Mouse (Mus musculus) heart, embryonic 13.5 days (tissue): ENCODE results near the gene Runx1. TPM values are rescaled to one million over a fixed set of nuclear protein-coding genes. Genes with fewer than 3 reads are reported as not detected.

Experiments
- ATAC-seq: fragments of 200-750 bp; cut with Nextera tagmentation; 2 replicates; pipeline ENCODE4 v1.8.0; 2017; ENCODE audit warnings: moderate TSS enrichment; ENCODE audit not compliant: insufficient number of reproducible peaks, low FRiP score, low TSS enrichment; ENCODE audit errors: extremely low read depth
- H3K27ac ChIP-seq: fragments of 300-500 bp; sonication (generic); replicated peaks from 2 replicates; pipeline ENCODE4 v1.5.1; 2015; ENCODE audit warnings: moderate library complexity, mild to moderate bottlenecking, inconsistent platforms
- H3K27me3 ChIP-seq: fragments of 300-500 bp; sonication (generic); replicated peaks from 2 replicates; pipeline ENCODE4 v1.6.1; 2015; ENCODE audit warnings: mild to moderate bottlenecking, inconsistent platforms
- H3K36me3 ChIP-seq: fragments of 300-500 bp; sonication (generic); 2 replicates; pipeline ENCODE4 v1.6.1; 2015; ENCODE audit warnings: mild to moderate bottlenecking, inconsistent platforms
- H3K4me1 ChIP-seq: fragments of 300-500 bp; sonication (generic); 2 replicates; pipeline ENCODE4 v1.6.1; 2015; ENCODE audit warnings: inconsistent platforms
- H3K4me2 ChIP-seq: fragments of 300-500 bp; sonication (generic); 2 replicates; pipeline ENCODE4 v1.6.1; 2015; ENCODE audit warnings: inconsistent platforms, mild to moderate bottlenecking, moderate library complexity
- H3K4me3 ChIP-seq: fragments of 300-500 bp; sonication (generic); 2 replicates; pipeline ENCODE4 v1.5.1; 2015; ENCODE audit warnings: moderate library complexity, mild to moderate bottlenecking, inconsistent platforms
- H3K9ac ChIP-seq: fragments of 300-500 bp; sonication (generic); 2 replicates; pipeline ENCODE4 v1.6.1; 2015; ENCODE audit warnings: inconsistent platforms, mild to moderate bottlenecking, moderate library complexity
- H3K9me3 ChIP-seq: fragments of 300-500 bp; sonication (generic); 2 replicates; pipeline ENCODE4 v1.6.1; 2016; ENCODE audit warnings: inconsistent platforms
- WGBS: fragments of 180-500 bp; shearing (Covaris S2); methylation state at CpG from one replicate; pipeline ENCODE4 v1.1.7; 2015; ENCODE audit warnings: mixed read lengths; 5-methylcytosine and 5-hydroxymethylcytosine counted together
- polyA plus RNA-seq: library from polyadenylated mRNA; unstranded; fragments of >200 nt; fragmentation: Nextera tagmentation; extraction: Ambion mirVana; gene quantifications from 2 replicates; pipeline ENCODE4 v1.2.1, GENCODE M21; 2015

The Runx1 gene
- 1.1 TPM in 2 replicates for polyA plus RNA-seq

DNA sequence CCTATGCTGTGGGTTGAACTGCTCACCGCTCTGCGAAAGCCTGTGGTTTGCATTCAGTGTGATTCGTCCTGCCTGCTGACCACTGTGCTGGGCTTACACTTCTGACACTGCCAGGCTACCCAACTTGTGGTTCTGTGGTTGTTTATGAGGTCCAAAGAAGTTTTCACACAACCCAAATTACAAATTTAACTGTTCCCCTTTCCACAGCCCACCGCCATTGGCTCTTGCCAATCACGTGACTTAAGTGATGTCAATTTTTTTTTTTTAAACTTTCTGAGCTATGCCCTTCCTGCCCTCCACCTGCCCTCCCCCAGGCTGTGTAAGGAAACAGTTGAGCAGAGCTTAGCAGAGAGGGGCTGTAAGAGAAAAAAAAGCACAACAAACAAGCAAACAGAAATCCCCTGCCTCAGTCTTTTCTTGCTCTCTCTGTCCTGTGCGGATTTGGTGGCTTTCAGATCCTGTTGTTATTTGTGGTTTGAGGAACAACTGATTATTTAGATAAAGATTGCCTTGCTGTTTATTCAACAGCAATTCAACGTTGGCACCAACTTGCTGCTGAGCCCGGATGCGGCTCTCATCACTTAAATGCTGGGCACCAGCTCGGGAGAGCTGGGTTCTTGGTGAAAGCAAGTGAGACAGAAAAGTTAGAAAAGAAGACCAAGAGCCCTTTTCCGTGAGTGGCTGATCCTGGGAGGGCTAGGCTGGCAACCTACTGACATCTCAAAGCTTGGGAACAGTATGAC is at the start of gene Runx1:
TSS of gene Runx1 (minus strand) at position 242 of the 743 bp plus-strand sequence.
- H3K9ac ChIP-seq = peak within 1 kb of the TSS; percentile 13
- peak within 1 kb of the TSS; percentile 22; the same call in 1 of the 2 replicates for H3K4me2 ChIP-seq
- ATAC-seq = no peak
- no peak within 1 kb of the TSS for H3K27ac ChIP-seq
- no peaks in the 10 kb centered on the region for H3K9me3 ChIP-seq
- H3K4me1 ChIP-seq = peaks cover 40% of the 10 kb centered on the region
- WGBS = 79% methylated on average over 11 of the region's 11 CpGs
- H3K36me3 ChIP-seq = no peaks in the 10 kb centered on the region
- peak within 1 kb of the TSS; percentile 22 for H3K4me3 ChIP-seq
- H3K27me3 ChIP-seq = peaks cover 92% of the 10 kb centered on the region

- ATAC-seq = no peak
- no peaks in the 10 kb centered on the region for H3K36me3 ChIP-seq
- H3K9me3 ChIP-seq = peaks cover 3% of the 10 kb centered on the region; the same call in 1 of the 2 replicates
- H3K27ac ChIP-seq = no peak overlapping the region
- 71% methylated on average over 3 of the region's 3 CpGs for WGBS
- peaks cover 7% of the 10 kb centered on the region for H3K4me1 ChIP-seq
- H3K9ac ChIP-seq = no peak overlapping the region
- no peak overlapping the region for H3K4me3 ChIP-seq
- H3K27me3 ChIP-seq = peaks cover 94% of the 10 kb centered on the region
- no peak overlapping the region for H3K4me2 ChIP-seq
These were observed 48.1 kb upstream of the Runx1 start for GRCm38 (mm10) chr16:92874015-92874414.

DNA sequence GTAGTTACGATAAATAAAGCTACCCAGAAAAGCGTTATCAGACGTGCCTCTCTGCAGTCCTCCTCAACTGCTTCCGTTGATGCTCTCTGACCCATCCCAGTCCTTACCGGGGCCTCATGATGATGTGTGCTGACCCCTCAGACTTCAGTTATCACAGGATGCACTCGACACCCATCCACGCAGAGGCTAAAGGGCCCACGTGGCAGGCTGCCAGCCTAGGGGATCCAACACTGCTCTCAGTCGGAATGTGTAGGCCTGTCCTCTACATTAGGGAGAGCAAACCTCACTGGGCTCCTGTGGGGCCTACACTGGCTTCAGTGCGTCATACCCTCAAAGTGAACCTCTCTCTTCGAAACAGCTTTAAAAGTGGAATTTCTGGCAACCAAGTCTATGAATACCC is 45.8 kb upstream of the Runx1 start:
- Histone ChIP-seq H3K9me3 (peaks cover 8% of the 10 kb centered on the region; the same call in 1 of the 2 replicates), H3K4me2 (no peak overlapping the region), H3K27ac (no peak overlapping the region), H3K4me3 (no peak overlapping the region), H3K4me1 (peaks cover 7% of the 10 kb centered on the region), H3K9ac (no peak overlapping the region), H3K27me3 (peaks cover 87% of the 10 kb centered on the region), H3K36me3 (no peaks in the 10 kb centered on the region)
- no peak for ATAC-seq
- 40% methylated on average over 11 of the region's 11 CpGs for WGBS

- peaks cover 7% of the 10 kb centered on the region for H3K4me1 ChIP-seq
- H3K4me2 ChIP-seq = no peak overlapping the region
- 0 out of 2 replicates have a peak, but pooled peaks cover 5% of the 10 kb centered on the region for H3K9me3 ChIP-seq
- no peaks in the 10 kb centered on the region for H3K36me3 ChIP-seq
- H3K4me3 ChIP-seq = no peak overlapping the region
- WGBS = 60% methylated on average over 4 of the region's 4 CpGs
- peaks cover 77% of the 10 kb centered on the region for H3K27me3 ChIP-seq
- H3K27ac ChIP-seq = no peak overlapping the region
- ATAC-seq = no peak
- no peak overlapping the region for H3K9ac ChIP-seq
These were observed 42.6 kb upstream of the Runx1 start for GRCm38 (mm10) chr16:92868550-92868949.

DNA sequence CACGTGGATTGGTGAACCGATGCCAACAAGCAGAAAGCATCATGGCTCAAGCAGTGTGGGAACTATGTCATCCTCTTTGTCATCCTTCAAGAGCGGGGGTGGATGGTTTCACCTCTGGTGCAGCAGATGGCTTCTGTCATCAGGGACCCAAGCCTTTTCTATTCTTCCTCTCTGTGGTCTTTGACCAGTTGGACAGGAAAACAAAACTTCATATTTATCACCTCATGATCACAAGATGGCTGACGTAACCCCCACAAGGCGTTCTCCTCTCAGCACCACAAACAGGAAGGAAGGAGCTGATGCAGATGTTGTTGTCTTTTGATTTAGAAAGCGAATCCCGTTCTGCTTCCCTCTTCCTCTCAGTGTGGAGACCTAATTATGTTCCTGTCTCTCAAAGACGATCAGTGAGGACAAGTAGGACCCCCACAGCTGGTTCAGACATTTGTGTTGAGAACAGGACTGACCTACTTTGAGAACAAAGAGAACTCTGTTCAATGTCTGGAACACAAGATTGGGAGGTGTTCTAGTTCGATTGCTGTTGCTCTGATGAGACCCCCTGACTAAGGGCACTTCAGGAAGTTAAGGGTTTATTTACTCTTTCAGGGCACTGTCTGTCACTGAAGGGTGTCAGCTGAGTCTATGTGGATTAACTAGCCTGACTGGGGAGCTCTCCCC is 41.4 kb upstream of the Runx1 start:
- Histone ChIP-seq H3K9me3 (0 out of 2 replicates have a peak, but pooled peaks cover 5% of the 10 kb centered on the region), H3K4me3 (no peak overlapping the region), H3K27ac (no peak overlapping the region), H3K9ac (no peak overlapping the region), H3K27me3 (peaks cover 72% of the 10 kb centered on the region), H3K4me2 (no peak overlapping the region), H3K4me1 (peaks cover 7% of the 10 kb centered on the region), H3K36me3 (no peaks in the 10 kb centered on the region)
- WGBS = 62% methylated on average over 9 of the region's 9 CpGs
- ATAC-seq = no peak

GRCm38 (mm10) chr16:92865314-92865713 is 39.4 kb upstream of the Runx1 start:
- H3K9me3 ChIP-seq = 0 out of 2 replicates have a peak, but pooled peaks cover 5% of the 10 kb centered on the region
- no peak for ATAC-seq
- WGBS = 92% methylated on average over 3 of the region's 3 CpGs
- peaks cover 65% of the 10 kb centered on the region for H3K27me3 ChIP-seq
- H3K4me3 ChIP-seq = no peak overlapping the region
- H3K4me1 ChIP-seq = no peaks in the 10 kb centered on the region
- H3K27ac ChIP-seq = no peak overlapping the region
- no peaks in the 10 kb centered on the region for H3K36me3 ChIP-seq
- H3K9ac ChIP-seq = no peak overlapping the region
- no peak overlapping the region for H3K4me2 ChIP-seq

- WGBS = 73% methylated on average over 2 of the region's 2 CpGs
- H3K4me2 ChIP-seq = no peak overlapping the region
These were observed 38.2 kb upstream of the Runx1 start for GRCm38 (mm10) chr16:92864191-92864590.

GRCm38 (mm10) chr16:92863179-92863578 is 37.2 kb upstream of the Runx1 start:
- H3K4me2 ChIP-seq = no peak overlapping the region
- H3K36me3 ChIP-seq = no peaks in the 10 kb centered on the region
- peaks cover 69% of the 10 kb centered on the region for H3K27me3 ChIP-seq
- no peak overlapping the region for H3K4me3 ChIP-seq
- no peak overlapping the region for H3K27ac ChIP-seq
- H3K4me1 ChIP-seq = no peaks in the 10 kb centered on the region
- no peak for ATAC-seq
- no peak overlapping the region for H3K9ac ChIP-seq
- 0 out of 2 replicates have a peak, but pooled peaks cover 5% of the 10 kb centered on the region for H3K9me3 ChIP-seq

More at GRCm38 (mm10) chr16:92864191-92864590, 38.2 kb upstream of the Runx1 start:
- 0 out of 2 replicates have a peak, but pooled peaks cover 5% of the 10 kb centered on the region for H3K9me3 ChIP-seq
- H3K9ac ChIP-seq = no peak overlapping the region
- H3K27me3 ChIP-seq = peaks cover 63% of the 10 kb centered on the region
- H3K27ac ChIP-seq = no peak overlapping the region
- no peak overlapping the region for H3K4me3 ChIP-seq
- no peak for ATAC-seq
- no peaks in the 10 kb centered on the region for H3K4me1 ChIP-seq
- no peaks in the 10 kb centered on the region for H3K36me3 ChIP-seq

- Histone ChIP-seq H3K9me3 (no peaks in the 10 kb centered on the region), H3K4me3 (no peak overlapping the region), H3K4me2 (no peak overlapping the region), H3K27ac (no peak overlapping the region), H3K4me1 (no peaks in the 10 kb centered on the region), H3K9ac (no peak overlapping the region), H3K36me3 (no peaks in the 10 kb centered on the region), H3K27me3 (peaks cover 68% of the 10 kb centered on the region)
- no peak for ATAC-seq
- 80% methylated on average over 4 of the region's 4 CpGs for WGBS
These were observed 36.5 kb upstream of the Runx1 start for GRCm38 (mm10) chr16:92862430-92862829.

- Histone ChIP-seq H3K27me3 (peaks cover 68% of the 10 kb centered on the region), H3K4me3 (no peak overlapping the region), H3K36me3 (no peaks in the 10 kb centered on the region), H3K9me3 (no peaks in the 10 kb centered on the region), H3K9ac (no peak overlapping the region), H3K27ac (no peak overlapping the region), H3K4me2 (no peak overlapping the region), H3K4me1 (no peaks in the 10 kb centered on the region)
- ATAC-seq = no peak
- 64% methylated on average over 2 of the region's 2 CpGs for WGBS
These were observed 35.6 kb upstream of the Runx1 start for GRCm38 (mm10) chr16:92861571-92861970.

DNA sequence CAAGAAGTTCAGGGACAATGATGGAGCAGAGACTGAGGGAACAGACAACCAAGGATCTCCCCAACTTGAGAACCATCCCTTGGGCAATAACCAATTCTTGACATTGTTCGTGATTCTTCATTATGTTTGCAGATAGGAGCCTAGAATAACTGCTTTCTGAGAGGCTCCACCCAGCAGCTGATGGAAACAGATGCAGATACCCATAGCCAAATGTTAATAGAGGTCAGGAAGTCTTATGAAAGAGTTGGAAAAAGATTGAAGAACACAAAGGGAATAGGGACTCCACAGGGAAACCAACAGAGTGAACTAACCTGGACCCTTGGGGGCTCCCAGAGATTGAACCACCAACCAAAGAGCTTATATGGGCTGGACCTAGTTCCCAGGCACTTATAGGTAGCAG is 34.7 kb upstream of the Runx1 start:
- H3K4me2 ChIP-seq = no peak overlapping the region
- H3K27ac ChIP-seq = no peak overlapping the region
- H3K9ac ChIP-seq = no peak overlapping the region
- H3K36me3 ChIP-seq = no peaks in the 10 kb centered on the region
- no peaks in the 10 kb centered on the region for H3K9me3 ChIP-seq
- 63% methylated on average over 1 of the region's 1 CpGs for WGBS
- peaks cover 66% of the 10 kb centered on the region for H3K27me3 ChIP-seq
- H3K4me1 ChIP-seq = no peaks in the 10 kb centered on the region
- no peak for ATAC-seq
- no peak overlapping the region for H3K4me3 ChIP-seq
